ENCODE assay signal across 10 mouse cellular contexts in genomic region chr11:20635646-20636045, GRCm38 (mm10).
DNase-seq lines count a peak whose midpoint lies in the region; ATAC-seq and TF ChIP-seq lines count a peak whose summit lies in the region.
"Had no signal": no experiment of that assay in that cellular context is flagged by ENCODE, and none has a peak within 500 bp of the region (broad histone marks: within the 10 kb centered on the region; RNA-seq: fewer than 3 reads in every experiment).

No protein-coding gene starts in this region.

- intact Hi-C loops in left cerebral cortex, adult 2 months (cut with DNase I): loop anchor here (10.0 kb wide), 1 partner anchor 431 kb away; the partner anchor contains the start of gene Rab1a

- H3K4me1 ChIP-seq in forebrain, embryonic 11.5 days (replicated peaks; ENCODE audit: control insufficient read depth, insufficient read depth, low read length): peaks cover 24% of the 10 kb centered on the region
- H3K4me1 ChIP-seq in forebrain, postnatal 0 days (ENCODE audit: insufficient read depth): peaks cover 15% of the 10 kb centered on the region; the same call in 1 of the 2 replicates
- peaks cover 57% of the 10 kb centered on the region for H3K4me1 ChIP-seq in limb, embryonic 13.5 days
- peaks cover 2% of the 10 kb centered on the region; the same call in 1 of the 2 replicates for H3K4me1 ChIP-seq in stomach, postnatal 0 days (replicated peaks; ENCODE audit: control insufficient read depth, insufficient read depth)

- no peaks in the 10 kb centered on the region for H3K9me3 ChIP-seq in forebrain, embryonic 11.5 days (ENCODE audit: control insufficient read depth, low read length)
- no peaks in the 10 kb centered on the region for H3K9me3 ChIP-seq in forebrain, postnatal 0 days (ENCODE audit: low read length)
- no peaks in the 10 kb centered on the region for H3K9me3 ChIP-seq in limb, embryonic 13.5 days
- no peaks in the 10 kb centered on the region for H3K9me3 ChIP-seq in stomach, postnatal 0 days (ENCODE audit: control insufficient read depth, low read length)

- no peak for TF ChIP-seq EP300 in stomach, postnatal 0 days (optimal IDR thresholded peaks at IDR 0.05)

- no peak overlapping the region for H3K4me3 ChIP-seq in forebrain, embryonic 11.5 days (ENCODE audit: low read depth, low read length)
- no peak overlapping the region for H3K4me3 ChIP-seq in forebrain, postnatal 0 days (ENCODE audit: low read depth, low read length)
- no peak overlapping the region for H3K4me3 ChIP-seq in limb, embryonic 13.5 days
- no peak overlapping the region for H3K4me3 ChIP-seq in stomach, postnatal 0 days (ENCODE audit: low read depth, low read length)
- H3K4me3 ChIP-seq in left cerebral cortex, adult 2 months: no peak overlapping the region

- DNase-seq in forebrain, embryonic 11.5 days (ENCODE audit: low spot score): no peak
- DNase-seq in forebrain, postnatal 0 days: no peak
- peak; percentile 19 for DNase-seq in thymus, postnatal 0 days (ENCODE audit: low spot score)
- DNase-seq in thymus, postnatal 25 days: no peak
- peak; percentile 65 for DNase-seq in stomach, postnatal 0 days (ENCODE audit: low spot score)
- DNase-seq in left cerebral cortex, adult 2 months (ENCODE audit: extremely low spot score in 1 of 2, low spot score in 2 of 2): no peak
- DNase-seq in layer of hippocampus, postnatal 14 days (ENCODE audit: low spot score in 2 of 2): no peak
- DNase-seq: B cell, adult 2 months; right cerebral cortex, postnatal 14 days had no signal

- 0 out of 2 replicates have a peak overlapping the region, but pooled peaks have one; percentile 28 for H3K27ac ChIP-seq in forebrain, embryonic 11.5 days (ENCODE audit: low read depth, low read length)
- H3K27ac ChIP-seq in forebrain, postnatal 0 days (ENCODE audit: low read depth, low read length): no peak overlapping the region
- H3K27ac ChIP-seq in limb, embryonic 13.5 days: peak overlapping the region; percentile 44
- peak overlapping the region; percentile 69 for H3K27ac ChIP-seq in stomach, postnatal 0 days (replicated peaks)
- no peak overlapping the region for H3K27ac ChIP-seq in left cerebral cortex, adult 2 months

- H3K36me3 ChIP-seq in forebrain, embryonic 11.5 days (ENCODE audit: control insufficient read depth, insufficient read depth, low read length): no peaks in the 10 kb centered on the region
- H3K36me3 ChIP-seq in forebrain, postnatal 0 days (ENCODE audit: insufficient read depth): no peaks in the 10 kb centered on the region
- H3K36me3 ChIP-seq in limb, embryonic 13.5 days: no peaks in the 10 kb centered on the region
- no peaks in the 10 kb centered on the region for H3K36me3 ChIP-seq in stomach, postnatal 0 days (ENCODE audit: control insufficient read depth, insufficient read depth, low read length)

- peak overlapping the region; percentile 29; the same call in 1 of the 2 replicates for H3K4me2 ChIP-seq in forebrain, embryonic 11.5 days (ENCODE audit: low read depth, low read length, severe bottlenecking)
- H3K4me2 ChIP-seq in forebrain, postnatal 0 days (ENCODE audit: low read depth): no peak overlapping the region
- peak overlapping the region; percentile 38 for H3K4me2 ChIP-seq in limb, embryonic 13.5 days (replicated peaks)
- 0 out of 2 replicates have a peak overlapping the region, but pooled peaks have one; percentile 26 for H3K4me2 ChIP-seq in stomach, postnatal 0 days (replicated peaks; ENCODE audit: low read depth)

- no peaks in the 10 kb centered on the region for H3K27me3 ChIP-seq in forebrain, embryonic 11.5 days (ENCODE audit: control insufficient read depth, insufficient read depth, low read length)
- H3K27me3 ChIP-seq in forebrain, postnatal 0 days (ENCODE audit: insufficient read depth, low read length): no peaks in the 10 kb centered on the region
- no peaks in the 10 kb centered on the region for H3K27me3 ChIP-seq in limb, embryonic 13.5 days
- H3K27me3 ChIP-seq in stomach, postnatal 0 days (ENCODE audit: control insufficient read depth, insufficient read depth, low read length): no peaks in the 10 kb centered on the region

- 15% methylated on average over 6 of the region's 6 CpGs for WGBS in forebrain, embryonic 11.5 days
- 17% methylated on average over 6 of the region's 6 CpGs for WGBS in forebrain, postnatal 0 days
- 22% methylated on average over 6 of the region's 6 CpGs for WGBS in limb, embryonic 13.5 days
- WGBS in stomach, postnatal 0 days: 39% methylated on average over 6 of the region's 6 CpGs

- TF ChIP-seq CTCF in forebrain, postnatal 0 days (IDR thresholded peaks at IDR 0.05; ENCODE audit: low read depth): no peak
- TF ChIP-seq CTCF in stomach, postnatal 0 days (IDR thresholded peaks at IDR 0.05; ENCODE audit: low read depth): no peak
- TF ChIP-seq CTCF in left cerebral cortex, adult 2 months (IDR thresholded peaks at IDR 0.05): no peak

- no peak overlapping the region for H3K9ac ChIP-seq in forebrain, embryonic 11.5 days (ENCODE audit: low read length)
- no peak overlapping the region for H3K9ac ChIP-seq in forebrain, postnatal 0 days
- H3K9ac ChIP-seq in limb, embryonic 13.5 days: peak overlapping the region; percentile 21; the same call in 1 of the 2 replicates
- H3K9ac ChIP-seq in stomach, postnatal 0 days (ENCODE audit: low read length): peak overlapping the region; percentile 23; the same call in 1 of the 2 replicates

- no peak for ATAC-seq in forebrain, embryonic 11.5 days (replicated peaks; ENCODE audit: low FRiP score)
- no peak for ATAC-seq in forebrain, postnatal 0 days
- ATAC-seq in limb, embryonic 13.5 days (ENCODE audit: low FRiP score, low read depth): no peak
- no peak for ATAC-seq in stomach, postnatal 0 days (ENCODE audit: low FRiP score, low TSS enrichment)

Comparison
In these comparisons a context has a peak if more than half of its experiments do, and no peak if none do; other contexts are left out.
1. DNase-seq: peak in thymus, postnatal 0 days (single experiment) and stomach, postnatal 0 days (single experiment); none in forebrain, embryonic 11.5 days (single experiment), forebrain, postnatal 0 days (single experiment), thymus, postnatal 25 days (single experiment), left cerebral cortex, adult 2 months (0 of 2) and layer of hippocampus, postnatal 14 days (0 of 2).
2. H3K27ac ChIP-seq: peak in forebrain, embryonic 11.5 days (single experiment), limb, embryonic 13.5 days (single experiment) and stomach, postnatal 0 days (single experiment); none in forebrain, postnatal 0 days (single experiment) and left cerebral cortex, adult 2 months (single experiment).
3. H3K9ac ChIP-seq: peak in limb, embryonic 13.5 days (single experiment) and stomach, postnatal 0 days (single experiment); none in forebrain, embryonic 11.5 days (single experiment) and forebrain, postnatal 0 days (single experiment).